Mouse (Mus musculus) heart, postnatal 0 days (tissue): ENCODE measurements at regions not wholly inside any gene's neighbourhood (a gene's known extent, or its start where the extent isn't known, plus 50 kb on each side); places are given as distances from the start of the nearest gene placed in this dataset.

Experiments used
- ATAC-seq: fragments of 200-750 bp; cut with Nextera tagmentation; 2 replicates; pipeline ENCODE4 v1.8.0; 2017; ENCODE audit warnings: low read depth, moderate number of reproducible peaks, moderate library complexity; ENCODE audit not compliant: insufficient read depth
- DNase-seq: peaks from one replicate; pipeline ENCODE4 v3.0.0-alpha.2; 2016; ENCODE audit warnings: low spot score
- H3K27ac ChIP-seq: fragments of 300-500 bp; sonication (generic); 2 replicates; pipeline ENCODE4 v1.5.1; 2014; ENCODE audit warnings: low read depth, mild to moderate bottlenecking
- H3K27me3 ChIP-seq: fragments of 300-500 bp; sonication (generic); 2 replicates; pipeline ENCODE4 v1.6.1; 2014; ENCODE audit warnings: low read length, mixed read lengths; ENCODE audit not compliant: control insufficient read depth, insufficient read depth
- H3K36me3 ChIP-seq: fragments of 300-500 bp; sonication (generic); replicated peaks from 2 replicates; pipeline ENCODE4 v1.6.1; 2014; ENCODE audit warnings: low read length, mixed read lengths; ENCODE audit not compliant: control insufficient read depth, insufficient read depth
- H3K4me1 ChIP-seq: fragments of 300-500 bp; sonication (generic); 2 replicates; pipeline ENCODE4 v1.6.1; 2014; ENCODE audit warnings: antibody characterized with exemption; ENCODE audit not compliant: control insufficient read depth, insufficient read depth
- H3K4me2 ChIP-seq: fragments of 300-500 bp; sonication (generic); 2 replicates; pipeline ENCODE4 v1.6.1; 2014; ENCODE audit warnings: low read depth, mild to moderate bottlenecking, low read length, moderate library complexity
- H3K4me3 ChIP-seq: fragments of 300-500 bp; sonication (generic); 2 replicates; pipeline ENCODE4 v1.5.1; 2014; ENCODE audit warnings: low read depth, low read length
- H3K9ac ChIP-seq: fragments of 300-500 bp; sonication (generic); replicated peaks from 2 replicates; pipeline ENCODE4 v1.6.1; 2014; ENCODE audit warnings: low read depth, low read length, mixed read lengths
- H3K9me3 ChIP-seq: fragments of 300-500 bp; sonication (generic); replicated peaks from 2 replicates; pipeline ENCODE4 v1.6.1; 2016; ENCODE audit warnings: low read length; ENCODE audit not compliant: control insufficient read depth
- CTCF ChIP-seq: IDR thresholded peaks from 2 replicates; pipeline ENCODE4 v1.5.1; 2016; ENCODE audit warnings: antibody characterized with exemption, control low read depth, low read depth
- EP300 ChIP-seq: IDR thresholded peaks from 2 replicates; pipeline ENCODE4 v1.6.1; 2016; ENCODE audit warnings: antibody characterized with exemption, low read depth
- WGBS: fragments of 180-500 bp; shearing (Covaris S2); extraction: QIAGEN DNeasy Blood & Tissue Kit; methylation state at CpG from one replicate; pipeline ENCODE4 v1.1.7; 2014; 5-methylcytosine and 5-hydroxymethylcytosine counted together

DNA sequence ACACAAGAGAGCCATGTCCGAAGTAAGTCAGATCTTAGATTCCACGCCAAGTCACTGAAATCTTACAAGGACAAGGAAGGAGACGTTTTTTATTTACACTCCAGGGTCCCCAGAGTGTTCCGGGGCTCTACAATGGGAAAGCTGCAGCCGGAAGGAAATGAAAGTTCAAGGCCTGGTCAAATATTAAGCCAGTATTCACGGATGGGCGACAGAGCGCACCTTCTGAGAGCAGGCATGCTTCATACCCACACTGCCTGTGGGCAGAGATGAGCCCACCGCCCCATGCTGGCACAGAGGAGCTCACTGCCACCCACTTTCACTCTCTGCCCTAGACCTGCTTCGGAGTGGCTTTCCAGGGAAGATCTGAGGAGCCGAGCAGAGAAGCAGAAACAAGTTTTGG, 92.2 kb downstream of the Sox9 start:
- ATAC-seq (no peak), DNase-seq (no peak)
- TF ChIP-seq CTCF (no peak), EP300 (no peak)
- Histone ChIP-seq H3K27ac (no peak overlapping the region), H3K27me3 (peaks cover 11% of the 10 kb centered on the region; the same call in 1 of the 2 replicates), H3K9ac (no peak overlapping the region), H3K4me3 (no peak overlapping the region), H3K4me1 (no peaks in the 10 kb centered on the region), H3K4me2 (no peak overlapping the region), H3K36me3 (no peaks in the 10 kb centered on the region), H3K9me3 (no peaks in the 10 kb centered on the region)
- WGBS: 66% methylated on average over 11 of the region's 11 CpGs

DNA sequence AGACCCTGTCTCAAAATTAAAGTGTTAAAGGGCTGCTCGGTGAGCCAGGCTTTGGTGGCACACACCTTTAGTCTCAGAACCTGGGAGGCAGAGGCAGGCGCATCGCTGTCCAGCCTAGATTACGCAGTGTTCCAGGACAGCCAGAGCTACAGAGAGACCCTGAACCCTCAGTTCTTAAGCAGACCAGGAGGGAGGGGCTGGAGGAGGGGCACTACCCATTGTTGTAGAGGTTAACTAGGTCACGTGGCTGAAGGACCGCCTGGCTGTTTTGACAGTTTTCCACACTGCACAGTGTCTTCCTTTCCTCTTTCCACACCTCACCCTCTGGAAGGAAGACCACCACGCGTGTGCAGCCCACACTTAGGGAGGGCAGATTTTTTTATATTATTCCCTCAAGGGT, 94.2 kb downstream of the Sox9 start:
- no peak for DNase-seq
- Histone ChIP-seq H3K36me3 (no peaks in the 10 kb centered on the region), H3K27ac (no peak overlapping the region)

DNA sequence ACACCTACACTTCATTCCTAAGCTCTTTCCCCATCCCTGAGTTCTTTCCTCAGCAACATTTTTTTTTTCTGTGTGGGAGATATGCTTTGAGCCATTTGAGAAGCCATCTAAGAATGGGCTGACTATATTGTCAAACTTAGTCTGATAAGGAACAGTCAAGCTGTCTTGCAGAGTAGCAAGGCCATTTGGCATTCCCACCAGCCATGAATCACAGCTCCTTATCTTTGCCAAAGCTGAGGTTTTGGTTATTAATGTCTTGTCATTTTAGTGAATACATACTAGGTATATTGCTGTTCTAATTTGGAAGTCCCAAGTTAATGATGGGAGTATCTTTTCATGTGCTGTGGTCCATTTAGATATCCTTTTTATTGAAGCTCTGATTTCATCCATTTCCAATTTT, 96.4 kb downstream of the Sox9 start:
- H3K36me3 ChIP-seq: no peaks in the 10 kb centered on the region
- ATAC-seq: no peak

More for the DNA sequence above, 94.2 kb downstream of the Sox9 start:
- Histone ChIP-seq H3K27me3 (0 out of 2 replicates have a peak, but pooled peaks cover under 1% of the 10 kb centered on the region), H3K4me1 (no peaks in the 10 kb centered on the region), H3K4me3 (no peak overlapping the region), H3K4me2 (no peak overlapping the region), H3K9ac (no peak overlapping the region), H3K9me3 (no peaks in the 10 kb centered on the region)
- TF ChIP-seq CTCF (no peak), EP300 (no peak)
- no peak for ATAC-seq
- WGBS: 48% methylated on average over 8 of the region's 8 CpGs

DNA sequence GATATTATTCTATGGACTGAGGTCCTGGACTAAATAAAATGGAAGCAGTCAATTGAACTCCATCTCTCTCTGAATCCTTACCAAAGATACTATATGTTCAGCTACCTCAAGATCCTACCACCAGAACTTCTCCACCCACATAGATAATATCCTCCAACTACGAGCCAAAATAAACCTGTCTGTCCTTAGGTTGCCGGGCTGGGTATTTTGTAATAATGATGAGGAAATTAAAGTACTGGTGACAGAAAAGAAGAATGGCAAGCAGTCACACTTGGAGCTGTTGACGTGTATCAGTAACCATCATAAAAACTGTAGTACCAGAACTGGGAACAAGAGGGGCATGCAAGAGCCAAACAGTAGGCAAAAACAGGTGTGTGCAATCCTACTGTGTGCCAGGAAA, 98.7 kb downstream of the Sox9 start:
- no peaks in the 10 kb centered on the region for H3K27me3 ChIP-seq
- ATAC-seq (no peak), DNase-seq (no peak)
- no peak overlapping the region for H3K9ac ChIP-seq
- 70% methylated on average over 3 of the region's 3 CpGs for WGBS
- H3K4me3 ChIP-seq: no peak overlapping the region
- no peak overlapping the region for H3K27ac ChIP-seq
- no peaks in the 10 kb centered on the region for H3K9me3 ChIP-seq
- H3K4me2 ChIP-seq: no peak overlapping the region
- no peaks in the 10 kb centered on the region for H3K36me3 ChIP-seq
- TF ChIP-seq EP300 (no peak), CTCF (no peak)
- no peaks in the 10 kb centered on the region for H3K4me1 ChIP-seq

More for the DNA sequence above, 96.4 kb downstream of the Sox9 start:
- no peaks in the 10 kb centered on the region for H3K27me3 ChIP-seq
- H3K27ac ChIP-seq: no peak overlapping the region
- H3K4me3 ChIP-seq: no peak overlapping the region
- no peak overlapping the region for H3K4me2 ChIP-seq
- no peak overlapping the region for H3K9ac ChIP-seq
- H3K9me3 ChIP-seq: no peaks in the 10 kb centered on the region
- no peaks in the 10 kb centered on the region for H3K4me1 ChIP-seq
- TF ChIP-seq CTCF (no peak), EP300 (no peak)
- no peak for DNase-seq

DNA sequence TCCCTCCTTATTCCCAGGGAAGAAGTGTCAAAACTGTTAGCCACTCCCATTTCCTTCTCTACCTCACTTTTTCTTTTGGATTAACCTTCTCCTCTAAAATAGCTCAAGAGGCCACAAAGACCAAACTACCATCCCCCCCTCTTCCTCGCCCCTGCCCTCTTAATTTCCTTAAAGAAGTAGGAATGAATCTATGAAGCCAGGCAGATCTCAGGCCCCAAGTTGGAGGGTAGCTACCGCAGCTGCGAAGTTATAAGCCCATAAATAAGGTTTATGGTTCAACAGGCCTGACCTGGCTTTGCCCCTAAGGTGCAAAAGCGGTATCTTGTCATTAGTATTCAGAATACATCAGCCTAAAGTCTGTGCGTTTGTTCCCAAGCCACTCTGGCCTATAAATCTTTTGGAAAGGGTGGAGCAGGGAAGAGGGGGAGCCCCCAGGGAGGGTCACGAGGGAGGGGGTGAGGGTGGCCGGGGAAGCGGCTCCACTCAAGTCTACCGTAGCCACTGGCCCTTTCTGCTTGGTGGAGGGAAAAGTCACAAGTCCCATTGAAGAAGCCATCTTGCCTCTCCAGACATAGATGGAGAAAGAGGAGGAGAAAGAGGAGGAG, 103.4 kb downstream of the Sox9 start:
- no peaks in the 10 kb centered on the region for H3K4me1 ChIP-seq
- 67% methylated on average over 7 of the region's 9 CpGs for WGBS

DNA sequence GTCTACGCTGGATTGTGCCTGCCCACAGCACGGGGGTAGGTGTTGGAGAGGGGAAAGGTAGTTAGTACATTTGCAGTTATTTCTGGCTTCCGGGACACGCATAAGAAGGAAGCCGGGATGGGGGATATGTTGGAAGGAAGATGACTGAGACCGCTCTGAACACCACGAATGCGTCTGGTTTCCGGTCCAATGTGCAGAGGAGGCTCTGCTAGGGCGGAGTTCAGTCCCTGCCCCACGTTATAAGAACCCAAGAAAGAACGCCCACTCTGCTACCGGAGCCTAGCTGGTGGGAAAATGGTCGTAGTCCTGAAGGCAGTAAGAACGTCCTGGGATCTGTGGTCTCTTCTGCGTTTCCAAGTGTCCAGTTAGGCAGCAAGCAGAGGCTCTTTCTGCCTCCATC, 104.1 kb downstream of the Sox9 start:
- Histone ChIP-seq H3K27ac (no peak overlapping the region), H3K27me3 (no peaks in the 10 kb centered on the region), H3K9me3 (no peaks in the 10 kb centered on the region), H3K4me2 (no peak overlapping the region), H3K4me3 (no peak overlapping the region), H3K36me3 (no peaks in the 10 kb centered on the region), H3K9ac (no peak overlapping the region), H3K4me1 (no peaks in the 10 kb centered on the region)
- 80% methylated on average over 16 of the region's 16 CpGs for WGBS
- ATAC-seq: no peak
- no peak for TF ChIP-seq EP300
- TF ChIP-seq CTCF: no peak
- DNase-seq: no peak

More for the DNA sequence above, 103.4 kb downstream of the Sox9 start:
- no peak overlapping the region for H3K4me2 ChIP-seq
- H3K4me3 ChIP-seq: no peak overlapping the region
- no peaks in the 10 kb centered on the region for H3K9me3 ChIP-seq
- H3K9ac ChIP-seq: no peak overlapping the region
- DNase-seq (no peak), ATAC-seq (no peak)
- no peak overlapping the region for H3K27ac ChIP-seq
- H3K36me3 ChIP-seq: no peaks in the 10 kb centered on the region
- no peaks in the 10 kb centered on the region for H3K27me3 ChIP-seq
- TF ChIP-seq EP300 (no peak), CTCF (no peak)
